Mouse (Mus musculus) brain, embryonic 18.5 days (tissue): ENCODE results near the gene Dleu7.
A peak's percentile ranks its signal among the peaks of the same experiment; 100 is the strongest.

ENCODE experiments used
- DNase-seq: peaks from one replicate; pipeline ENCODE4 v3.0.0-alpha.2; 2012; ENCODE audit warnings: low read depth, low spot score

The Dleu7 gene

DNA sequence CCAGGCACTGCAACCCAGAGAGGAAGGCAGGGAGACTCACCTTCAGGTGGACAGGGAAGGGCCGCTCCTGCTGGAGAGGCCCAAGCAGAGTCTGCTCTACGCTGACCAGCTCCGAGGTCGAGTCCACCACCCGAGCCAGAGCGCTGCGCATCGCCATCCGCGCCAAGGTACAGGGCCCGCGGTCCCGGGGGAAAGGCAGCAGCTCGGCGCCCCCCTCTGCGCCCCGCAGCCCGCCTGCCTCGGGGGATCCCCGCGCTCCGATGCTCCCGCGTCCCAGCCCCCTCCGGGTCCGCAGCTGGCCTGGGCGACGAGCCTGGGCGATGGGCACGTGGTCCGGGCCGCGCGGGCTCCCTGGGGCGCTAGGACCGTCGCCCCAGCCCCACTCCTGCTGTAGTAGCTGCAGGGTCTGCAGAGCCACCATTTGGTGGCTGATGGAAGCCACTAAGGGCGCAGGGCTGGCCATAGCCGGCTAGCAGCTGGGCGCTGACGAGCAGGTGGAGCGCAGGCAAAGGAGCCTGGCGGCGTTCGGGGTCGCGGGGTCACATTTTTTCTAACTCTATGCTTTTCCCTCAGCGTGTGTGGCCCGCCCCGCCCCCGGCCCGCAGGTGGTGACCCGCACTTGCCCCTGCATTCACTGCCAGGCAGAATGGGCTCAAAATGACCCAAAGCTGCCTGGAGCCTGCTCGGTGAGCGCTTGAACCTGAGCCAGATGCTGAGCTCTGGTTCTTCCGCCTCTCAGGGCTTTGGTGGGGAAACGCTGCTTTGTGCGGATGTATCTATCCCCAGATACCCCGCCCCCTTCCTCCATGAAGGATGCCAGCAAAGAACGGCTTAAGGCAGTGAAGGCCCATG is at the start of gene Dleu7, which contains the start of gene Rnaseh2b:
Gene Dleu7, minus strand, starts transcription at position 560 of the 852 bp plus-strand sequence.
Gene Rnaseh2b, plus strand, starts transcription at position 102 of the 852 bp plus-strand sequence.
- peak; percentile 55 for DNase-seq

DNA sequence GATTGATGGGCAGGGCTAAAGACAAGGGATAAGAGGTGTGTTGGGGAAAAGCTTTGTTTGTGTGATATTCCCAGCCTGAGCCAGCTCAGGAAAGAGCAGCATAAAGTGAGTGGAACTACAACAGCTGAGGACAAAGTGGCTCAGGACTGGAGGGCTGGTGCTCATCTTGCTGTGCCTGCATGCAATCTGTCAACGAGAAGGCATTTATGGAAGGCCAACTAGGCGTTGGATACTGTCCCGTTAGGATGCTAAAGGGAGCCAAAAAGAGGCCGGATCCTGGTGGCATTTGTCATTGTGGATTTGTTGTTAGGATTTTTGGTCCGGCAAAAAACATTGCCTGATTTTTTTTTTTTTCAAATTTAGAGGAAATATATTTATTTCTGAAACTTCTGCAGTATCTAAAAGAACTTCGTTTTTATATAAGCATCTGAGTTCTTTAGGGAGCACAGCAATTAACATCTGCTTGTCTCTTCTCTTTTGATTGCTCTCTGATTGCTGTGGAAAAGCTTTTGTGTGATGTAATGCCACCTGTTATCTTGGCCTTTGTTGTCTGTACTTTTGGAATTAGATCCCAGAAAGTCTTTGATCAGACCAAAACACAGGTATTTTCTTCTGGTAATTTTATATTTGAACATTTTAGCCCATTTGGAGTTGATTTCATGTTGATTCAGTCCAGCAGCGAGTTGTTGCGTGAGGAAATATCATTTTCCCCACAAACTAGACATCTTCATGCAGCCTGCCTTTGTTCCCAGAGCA is 49.2 kb upstream of the Dleu7 start:
- no peak for DNase-seq

DNA sequence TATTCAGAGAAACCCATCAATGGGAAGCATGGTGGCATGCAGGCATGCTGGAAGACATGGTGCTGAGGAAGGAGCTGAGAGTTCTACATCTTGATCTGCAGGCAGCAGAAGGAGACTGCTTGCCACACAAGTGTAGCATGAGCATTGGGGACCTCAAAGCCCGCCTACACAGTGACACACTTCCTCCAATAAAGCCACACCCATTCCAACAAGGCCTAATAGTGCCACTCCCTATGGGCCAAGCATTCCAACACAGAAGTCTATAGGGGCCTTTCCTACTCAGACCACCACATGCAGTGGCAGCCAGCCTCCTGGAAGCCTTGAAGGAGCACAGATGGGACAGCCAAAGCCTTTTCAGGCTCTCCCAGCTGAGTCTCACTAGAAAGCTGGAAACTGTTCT is 46.3 kb upstream of the Dleu7 start:
- DNase-seq = no peak

- no peak for DNase-seq
These were observed 41.3 kb upstream of the Dleu7 start for GRCm38 (mm10) chr14:62333909-62334687.

DNA sequence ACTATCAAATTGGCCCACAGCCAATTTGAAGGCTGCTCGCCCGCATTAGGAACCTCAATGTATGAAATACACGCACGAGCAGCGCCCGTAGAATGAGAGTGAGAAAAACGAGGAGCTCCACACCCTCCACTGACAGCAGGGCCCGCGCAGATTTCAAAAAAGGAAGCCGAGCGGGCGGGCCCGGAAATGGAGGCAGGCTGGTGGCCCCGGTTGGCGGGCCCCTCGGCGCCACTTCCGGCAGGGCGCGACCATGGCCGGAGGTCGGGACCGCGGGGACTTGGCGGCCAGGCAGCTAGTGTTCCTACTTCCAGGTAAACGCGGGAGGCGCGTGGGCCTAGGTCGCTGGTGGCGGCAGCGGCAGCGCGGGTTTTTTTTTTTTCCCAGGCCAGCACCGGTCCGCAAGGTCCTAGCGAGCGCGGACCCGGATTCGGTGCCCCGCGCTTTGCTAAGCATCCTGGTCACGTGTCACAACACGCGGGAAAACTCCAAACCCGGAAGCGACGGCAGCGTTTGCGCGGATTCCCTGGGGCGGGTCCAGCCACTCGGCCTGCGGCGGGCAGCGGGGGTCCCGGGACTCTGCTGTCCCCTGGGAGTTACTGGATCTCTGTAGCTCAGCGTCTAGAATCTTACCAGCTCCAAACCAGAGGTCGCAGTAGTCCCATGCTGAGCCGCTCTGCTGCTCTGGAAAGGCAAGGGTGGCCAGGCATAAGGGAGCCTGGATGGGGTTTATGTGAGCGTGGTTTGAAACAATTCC is 39.2 kb upstream of the Dleu7 start:
- peak; percentile 66 for DNase-seq

- no peak for DNase-seq
These were observed 38.6 kb upstream of the Dleu7 start for GRCm38 (mm10) chr14:62331457-62331856.

GRCm38 (mm10) chr14:62329631-62330030 is 36.8 kb upstream of the Dleu7 start:
- no peak for DNase-seq

GRCm38 (mm10) chr14:62328606-62329005 is 35.8 kb upstream of the Dleu7 start:
- DNase-seq = no peak

DNA sequence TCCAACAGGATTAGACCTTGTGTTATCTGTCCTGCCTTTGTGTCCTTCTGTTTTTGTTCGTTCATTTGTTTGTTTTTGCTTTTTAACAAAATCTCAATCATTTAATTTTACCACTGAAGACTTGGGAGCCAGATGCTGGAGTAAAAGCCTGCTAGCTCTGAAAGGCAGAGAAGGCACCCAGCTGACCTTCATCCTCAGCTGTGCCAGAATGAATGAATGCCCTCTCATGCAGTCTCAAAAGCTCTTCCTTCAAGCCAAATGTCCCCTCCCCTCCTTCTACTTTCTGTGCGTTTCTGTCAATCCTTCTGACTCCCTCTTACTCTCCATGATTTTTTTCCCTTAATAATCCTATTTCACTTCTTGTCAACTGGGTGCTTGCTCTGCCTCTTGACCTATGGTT is 34.3 kb upstream of the Dleu7 start:
- no peak for DNase-seq

GRCm38 (mm10) chr14:62326026-62326425 is 33.2 kb upstream of the Dleu7 start:
- DNase-seq = no peak

DNA sequence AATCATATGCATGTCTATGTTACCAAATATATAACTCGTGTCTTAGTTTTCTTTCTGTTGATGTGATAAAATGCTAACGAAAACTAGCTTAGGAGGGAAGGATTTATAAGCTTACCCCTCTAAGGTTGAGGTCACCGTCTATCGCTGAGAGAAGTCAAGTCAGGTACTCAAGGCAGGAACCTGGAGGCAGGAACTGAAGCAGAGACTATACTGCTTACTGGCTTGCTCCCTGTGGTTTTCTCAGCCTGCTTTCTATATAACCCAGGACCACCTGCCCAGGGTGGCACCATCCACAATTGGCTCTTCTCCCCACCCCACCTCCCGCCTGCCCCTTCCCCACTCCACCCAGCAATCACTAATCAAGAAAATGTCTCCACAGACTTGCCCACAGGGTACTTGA is 32.1 kb upstream of the Dleu7 start:
- DNase-seq = no peak

DNA sequence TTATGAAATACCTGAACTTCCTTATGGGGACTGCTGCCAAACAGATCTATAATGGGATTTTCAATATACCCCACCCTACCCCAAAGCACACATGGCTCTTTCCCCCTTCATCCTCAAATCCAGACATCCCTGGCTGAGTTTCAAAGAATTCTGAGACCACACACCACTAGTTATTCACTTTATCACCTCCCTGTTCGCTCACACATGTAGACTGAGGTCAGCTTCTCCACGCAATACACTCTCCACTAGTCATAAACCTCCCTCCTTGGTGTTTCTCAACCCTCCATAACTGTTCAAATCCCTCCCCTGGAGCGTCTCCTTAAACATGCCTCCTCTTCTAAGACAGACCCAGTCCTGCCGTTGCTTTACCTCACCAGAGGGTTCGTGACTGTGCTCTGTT is 30.6 kb upstream of the Dleu7 start:
- DNase-seq = no peak

DNA sequence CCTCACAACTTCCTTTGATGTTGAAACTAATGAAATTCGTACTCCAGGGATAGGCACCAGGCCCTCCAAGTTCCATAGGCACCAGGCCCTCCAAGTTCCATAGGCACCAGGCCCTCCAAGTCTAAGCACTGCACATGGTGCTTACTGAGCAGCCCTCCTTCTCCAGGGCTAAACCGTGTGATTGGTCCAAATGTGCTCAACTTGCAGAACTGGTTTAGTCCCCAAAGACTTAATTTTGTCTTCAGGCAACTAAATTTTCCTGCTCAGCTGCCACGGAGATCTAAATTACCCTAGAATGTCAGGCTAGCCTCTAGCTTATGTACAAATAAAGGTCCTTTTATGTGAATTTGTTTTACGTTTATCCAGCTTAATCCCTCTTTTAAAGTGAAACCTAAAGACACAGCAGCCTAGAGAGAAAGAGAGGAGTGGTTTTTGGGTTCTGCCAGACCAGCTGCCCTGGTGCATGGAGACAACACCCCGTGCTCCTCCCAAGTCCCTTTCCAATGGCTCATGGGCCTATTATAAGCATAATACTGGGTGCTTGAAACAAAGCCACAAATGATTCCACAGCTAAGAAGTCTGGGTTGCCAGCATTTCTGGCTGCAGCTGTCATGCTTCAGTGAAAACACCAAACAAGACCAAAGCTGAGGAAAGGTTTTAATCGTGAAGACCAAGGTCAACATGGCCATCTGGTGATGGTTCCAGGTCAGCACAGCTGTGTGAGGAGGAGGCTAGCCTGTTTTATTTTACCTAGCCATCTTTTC is 29.9 kb upstream of the Dleu7 start:
- no peak for DNase-seq

DNA sequence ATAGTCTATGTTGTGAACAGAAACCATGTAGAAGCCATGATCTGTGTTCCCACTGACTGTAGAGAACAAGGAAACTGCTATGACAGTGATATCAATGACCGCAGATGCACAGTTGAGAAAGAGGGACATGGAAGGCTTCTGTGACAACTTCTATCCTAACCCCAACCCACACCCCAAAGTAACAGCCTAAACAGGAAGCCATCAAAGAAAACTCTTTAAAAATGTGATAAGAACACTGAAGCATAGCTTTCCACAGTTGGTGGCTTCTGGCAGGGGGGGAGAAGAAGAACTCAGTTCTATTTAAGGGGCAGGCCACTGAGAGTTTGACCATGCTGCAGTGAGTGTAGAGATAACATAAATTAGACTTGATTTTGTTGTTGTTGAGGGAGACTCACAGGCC is 18.8 kb upstream of the Dleu7 start:
- DNase-seq = no peak

DNA sequence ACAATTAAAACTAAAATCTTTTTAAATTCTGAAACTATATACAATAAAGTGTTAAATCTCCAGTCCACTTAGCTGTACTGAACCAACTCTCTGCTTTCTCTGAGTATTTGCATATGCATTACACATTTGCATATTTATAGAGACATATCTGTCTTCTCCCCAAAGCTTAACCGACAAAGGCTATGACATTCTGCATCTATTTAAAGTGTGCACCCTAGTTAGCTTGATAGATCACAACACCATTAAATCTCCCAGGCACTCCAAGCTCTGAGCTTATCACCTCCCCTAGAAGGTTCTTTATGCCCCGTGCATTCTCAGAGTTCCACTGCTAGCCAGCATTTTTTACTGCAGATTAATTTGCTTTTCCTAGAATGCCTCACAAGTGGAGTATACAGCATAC is 16.2 kb upstream of the Dleu7 start:
- DNase-seq = no peak

GRCm38 (mm10) chr14:62307555-62307954 is 14.7 kb upstream of the Dleu7 start:
- DNase-seq = no peak

DNA sequence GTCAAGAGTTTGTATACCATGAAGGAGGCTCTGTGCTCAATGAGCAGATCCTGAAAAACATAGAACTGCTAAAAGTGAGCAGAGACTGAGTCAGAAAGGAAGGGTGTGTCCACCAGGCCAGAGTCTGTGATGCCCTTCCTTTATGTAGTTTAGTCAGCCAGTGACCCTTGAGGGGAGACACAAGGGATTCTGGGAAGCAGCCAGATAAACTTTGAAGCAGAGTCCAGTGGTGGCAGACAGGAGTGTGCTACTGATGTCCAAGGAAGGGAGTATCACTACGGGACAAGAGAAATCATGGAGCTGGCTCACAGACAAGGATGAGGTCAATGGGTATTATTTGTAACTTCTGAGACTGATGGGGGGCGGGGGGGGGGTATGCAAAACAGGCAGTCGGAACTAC is 7.2 kb upstream of the Dleu7 start:
- DNase-seq = no peak

DNA sequence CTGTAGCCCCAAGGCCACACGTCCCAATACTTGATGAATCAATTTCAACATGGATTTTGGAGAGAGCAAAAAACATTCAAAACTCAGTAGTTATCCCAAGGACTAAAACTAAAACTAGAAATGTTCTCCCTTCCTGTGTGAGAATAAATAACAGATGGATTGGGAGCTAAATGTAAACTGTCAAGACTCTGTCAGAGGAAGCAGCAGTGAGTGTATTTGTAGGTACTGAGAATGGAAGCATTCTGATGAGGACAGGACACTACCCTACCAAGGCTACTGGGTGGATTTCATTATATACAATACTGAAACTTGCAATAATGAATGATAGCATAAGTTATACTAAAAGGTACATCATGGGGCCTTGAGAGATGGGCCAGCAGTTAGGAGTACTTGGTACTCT is 6.0 kb upstream of the Dleu7 start:
- DNase-seq = no peak

DNA sequence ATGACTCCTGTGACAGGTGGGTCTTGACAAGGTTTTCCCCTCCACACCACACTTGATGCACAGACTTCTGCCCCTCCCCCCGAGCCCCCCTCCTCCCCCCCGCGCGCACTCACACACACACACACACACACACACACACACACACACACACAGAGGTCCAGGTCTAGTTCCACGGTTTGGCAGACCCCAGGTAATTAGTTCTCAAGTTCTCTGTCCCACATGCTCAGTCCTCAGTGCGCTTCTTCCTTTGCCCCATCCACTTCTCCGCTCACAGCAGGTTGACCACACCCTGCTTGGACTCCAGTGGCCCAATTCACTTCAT is 720 bp downstream of the Dleu7 start:
- DNase-seq = no peak

DNA sequence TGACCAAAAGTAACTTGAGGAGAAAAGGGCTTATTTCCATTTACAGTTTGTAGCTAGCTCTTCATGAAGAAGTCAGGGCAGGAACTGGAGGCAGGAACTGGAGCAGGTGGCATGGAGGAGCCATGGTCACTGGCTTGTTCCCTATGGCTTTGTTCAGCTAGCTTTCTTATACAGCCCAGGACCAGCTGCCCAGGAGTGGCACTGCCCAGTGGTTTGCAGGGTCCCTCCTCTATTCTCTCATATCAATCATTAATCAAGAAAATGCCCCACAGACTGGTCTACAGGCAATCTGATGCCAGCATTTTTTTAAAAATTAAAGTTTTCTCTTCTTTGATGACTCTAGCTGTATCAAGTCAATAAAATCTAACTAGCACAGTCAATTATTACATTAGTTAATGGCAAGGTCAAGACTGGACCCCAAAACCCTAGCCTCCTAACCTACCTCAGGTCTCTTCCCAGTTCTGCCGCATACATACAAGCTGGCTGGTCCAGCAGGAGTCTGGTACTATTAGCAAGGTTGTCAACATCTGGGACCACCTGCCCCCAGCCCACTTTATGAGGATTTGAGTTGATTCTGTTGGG is 1.4 kb downstream of the Dleu7 start:
- DNase-seq = no peak
